Mouse (Mus musculus) telencephalon, adult 2 months (tissue): ENCODE data around the gene Radil.
A peak's percentile ranks its signal among the peaks of the same experiment; 100 is the strongest.

ENCODE experiments used
- DNase-seq: peaks from one replicate; pipeline ENCODE4 v3.0.0-alpha.2; 2011; ENCODE audit warnings: low read depth, low spot score

The Radil gene

DNA sequence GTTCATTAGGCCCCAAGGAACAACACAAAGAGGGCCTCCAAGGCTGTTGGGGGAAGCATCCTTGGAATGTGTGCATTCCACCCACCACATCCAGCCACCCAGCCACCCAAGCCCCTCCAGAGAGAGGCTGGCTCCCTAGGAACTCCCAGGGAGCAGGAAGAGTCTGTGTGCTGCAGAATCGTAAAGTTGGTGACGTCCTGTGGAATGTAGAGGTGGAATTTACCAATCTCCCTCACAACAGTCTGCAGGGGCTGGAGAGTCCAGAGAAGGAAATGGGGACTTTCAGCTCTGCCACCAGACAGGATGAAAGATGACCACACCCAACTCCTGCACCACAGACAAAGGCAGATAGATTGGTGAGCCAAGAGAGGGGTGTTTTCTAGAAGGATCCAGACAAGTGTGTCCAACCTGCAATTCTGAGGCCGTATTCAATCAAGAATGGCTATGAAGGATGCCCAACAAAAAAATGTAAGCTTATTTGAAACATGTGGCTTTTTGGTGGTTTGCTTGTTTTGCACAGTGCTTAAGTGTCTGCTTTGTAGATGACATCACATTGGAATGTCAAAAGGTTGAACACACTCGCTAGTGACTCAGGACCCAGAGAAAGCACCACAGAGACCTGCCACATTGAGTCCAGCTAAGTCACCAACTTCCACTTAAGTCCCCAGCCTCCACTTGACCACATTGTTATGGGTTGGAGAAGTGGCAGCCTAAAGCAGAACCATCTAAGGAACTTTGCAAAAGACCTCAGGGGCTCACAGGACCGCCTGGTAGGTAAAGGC is 5.7 kb downstream of the Radil start:
- DNase-seq: no peak

DNA sequence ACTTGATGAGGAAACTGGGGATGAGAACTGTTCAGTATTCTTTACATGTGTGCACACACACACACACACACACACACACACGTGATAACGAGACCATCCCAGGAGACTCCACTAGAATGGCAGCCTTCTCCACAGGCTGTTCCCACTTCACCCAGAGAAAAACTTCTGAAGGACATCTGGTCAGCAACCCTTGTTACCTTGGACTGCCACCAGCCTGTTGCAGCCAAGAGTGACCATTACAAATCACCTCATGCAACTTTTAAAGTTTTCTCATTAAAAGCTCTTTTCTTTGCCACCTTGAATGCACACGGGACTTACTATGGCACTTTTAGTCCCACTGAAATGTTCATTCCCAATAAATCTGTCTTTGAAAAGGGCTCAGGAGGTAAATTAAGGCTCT is 13.6 kb downstream of the Radil start:
- no peak for DNase-seq

DNA sequence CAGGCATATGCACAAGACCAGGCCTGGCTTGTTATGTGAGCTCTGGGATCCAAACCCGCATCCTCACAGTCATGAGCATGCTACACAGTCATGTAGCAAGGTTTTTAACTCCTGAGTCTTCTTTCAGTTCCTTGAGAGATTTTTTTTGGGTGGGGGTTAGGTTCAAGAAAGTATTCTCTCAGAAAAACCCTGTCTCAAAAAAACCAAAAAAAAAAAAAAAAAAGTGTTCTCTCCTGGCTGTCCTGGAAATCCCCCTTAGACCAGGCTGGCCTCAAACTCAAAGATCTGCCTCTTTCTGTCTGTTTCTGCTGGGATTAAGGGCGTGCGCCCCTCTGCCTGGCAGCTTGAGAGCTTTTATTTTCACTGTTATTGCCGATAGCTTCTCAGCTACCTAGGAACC is 15.5 kb downstream of the Radil start:
- no peak for DNase-seq

DNA sequence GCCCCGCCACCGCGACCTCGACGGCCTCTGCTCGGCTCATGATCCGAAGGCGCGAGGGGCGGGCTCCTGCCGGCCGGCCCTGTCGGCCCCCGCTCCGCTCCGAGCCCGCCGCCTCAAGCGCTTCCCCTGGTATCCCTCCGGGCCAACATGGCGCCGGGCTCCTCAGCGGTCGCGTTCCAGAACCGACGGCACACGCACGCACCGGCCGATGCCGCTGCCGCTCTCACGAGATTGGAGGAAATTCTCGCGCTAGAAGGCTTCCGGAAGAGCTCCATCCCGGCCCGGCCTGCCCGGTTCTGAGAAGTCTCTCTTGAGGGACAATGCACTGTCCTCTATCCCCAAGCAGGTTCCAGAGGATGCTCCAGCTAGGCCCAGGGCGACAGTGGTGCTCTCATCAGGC is 21.0 kb downstream of the Radil start, which contains the start of gene Papolb:
Papolb (minus strand) TSS at position 162 of the 400 bp plus-strand sequence.
- no peak for DNase-seq

DNA sequence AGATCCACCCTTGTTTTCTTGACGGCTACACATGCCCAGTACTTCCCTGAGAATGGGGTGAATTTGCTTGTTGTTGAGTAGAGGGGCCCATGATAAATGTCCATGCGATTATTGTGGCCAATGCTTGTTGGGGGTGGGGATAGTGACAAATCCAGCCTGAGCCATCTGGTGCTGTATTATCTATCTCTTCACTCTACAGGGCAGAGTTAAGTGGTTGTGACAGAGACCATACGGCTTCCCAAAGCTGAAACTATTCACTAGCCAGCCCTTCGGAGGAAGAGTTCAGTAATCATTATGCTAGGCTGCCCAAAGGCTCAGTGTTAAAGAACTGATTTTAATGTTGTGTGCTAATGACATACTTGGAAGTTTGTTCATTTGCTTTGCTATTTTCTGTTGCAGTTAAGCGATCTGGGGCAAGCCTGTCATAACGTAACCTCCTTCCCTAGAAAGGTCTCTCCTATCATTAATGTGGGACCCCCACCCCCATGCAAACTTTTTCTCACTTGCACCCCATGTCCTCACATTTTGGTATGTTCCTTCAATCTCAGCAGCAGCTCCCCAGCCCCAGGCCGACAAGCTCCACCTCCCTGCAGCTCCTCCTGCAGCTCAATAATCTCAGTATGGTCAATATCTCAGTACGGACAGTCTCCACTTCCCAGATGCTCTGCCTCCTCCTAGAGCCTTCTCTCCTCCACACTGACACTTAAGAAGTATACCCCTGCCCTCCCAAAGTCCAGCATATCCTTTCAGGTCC is 26.0 kb downstream of the Radil start:
- DNase-seq: no peak

DNA sequence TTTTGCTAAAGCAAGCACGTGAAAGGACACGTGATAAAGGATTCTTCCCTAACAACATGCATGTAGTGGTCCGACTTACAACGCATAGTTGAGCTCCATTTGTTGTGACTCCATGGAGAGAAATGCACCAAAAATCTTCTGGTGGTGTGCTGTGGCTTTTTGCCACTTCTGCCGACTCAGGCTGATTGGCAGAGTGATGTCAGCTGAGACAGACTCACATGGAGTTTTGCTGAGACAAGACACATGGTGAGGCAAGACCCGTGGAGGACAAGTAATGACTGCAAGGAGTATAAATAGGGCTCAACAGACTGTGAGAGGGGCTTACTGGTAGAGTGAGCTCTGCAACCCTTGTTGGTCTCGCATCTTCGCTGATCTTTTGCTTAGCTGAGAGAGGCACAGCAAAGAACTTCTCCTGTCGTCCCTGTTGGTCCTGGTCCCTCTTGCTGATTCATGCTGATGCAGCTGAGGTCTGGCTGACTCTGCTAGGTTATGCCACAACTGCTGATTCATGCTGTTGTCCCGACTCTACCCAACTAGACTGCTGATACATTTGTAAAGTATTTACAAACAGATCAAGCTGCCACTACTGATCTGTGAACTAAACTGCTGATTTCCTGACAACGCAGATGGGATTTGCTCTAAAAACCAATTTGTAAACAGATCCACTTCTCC is 29.6 kb downstream of the Radil start:
- DNase-seq: no peak

DNA sequence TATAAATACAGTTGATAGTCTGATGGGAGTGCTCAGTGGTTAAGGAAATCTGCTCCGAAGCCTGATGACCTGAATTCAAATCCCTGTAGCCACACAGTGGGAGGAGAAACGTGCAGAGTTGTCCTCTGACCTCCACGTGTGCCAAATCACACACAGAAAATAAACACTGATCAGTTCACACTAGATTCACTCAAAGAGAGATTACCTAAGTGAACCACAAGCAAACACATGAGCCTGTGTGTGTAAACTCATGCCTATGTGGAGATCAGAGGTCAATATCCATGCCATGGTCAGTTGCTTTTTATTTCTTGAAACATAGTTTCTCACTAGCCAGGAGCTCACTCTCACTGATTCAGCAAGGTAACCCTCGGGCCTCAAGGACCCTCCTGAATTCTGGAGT is 30.5 kb downstream of the Radil start:
- DNase-seq: no peak

DNA sequence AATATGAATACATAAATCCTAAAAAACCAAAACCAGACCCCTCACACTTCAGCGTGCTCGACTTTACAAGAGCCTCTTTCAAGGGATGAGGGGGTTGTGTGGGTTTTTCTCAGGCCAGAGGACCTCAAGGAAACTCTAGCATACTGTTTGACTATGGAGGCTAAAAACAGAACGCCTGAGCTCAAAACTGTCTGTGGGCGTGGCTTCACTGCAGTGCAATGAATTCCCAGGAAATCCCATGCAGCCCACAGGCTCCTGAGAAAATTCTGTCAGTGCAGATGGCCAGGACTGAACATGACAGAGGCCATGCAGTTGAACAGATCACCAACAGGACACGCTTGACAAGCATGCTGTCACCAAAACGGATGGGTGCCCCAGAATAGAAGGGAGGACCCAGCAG is 31.9 kb downstream of the Radil start:
- peak; percentile 39 for DNase-seq

DNA sequence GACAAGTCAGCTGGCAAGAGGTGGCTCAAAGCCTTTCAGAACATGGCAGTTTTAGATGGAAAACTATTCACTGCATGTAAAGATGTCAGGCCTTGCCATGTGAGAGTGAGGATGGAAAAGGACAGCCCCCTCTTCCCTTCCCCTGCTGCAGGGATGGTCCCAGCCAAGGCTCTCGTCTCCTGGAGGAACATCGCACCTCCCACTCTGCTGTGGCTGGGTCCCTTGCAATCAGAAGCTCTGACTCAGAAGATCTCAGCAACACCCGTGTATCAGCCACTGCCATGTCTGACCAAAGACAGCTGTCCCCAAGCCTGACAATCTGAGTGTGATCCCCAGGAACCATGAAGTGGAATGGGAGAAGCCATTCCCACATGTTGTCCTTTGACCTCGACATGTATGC is 38.8 kb downstream of the Radil start:
- peak; percentile 33 for DNase-seq

DNA sequence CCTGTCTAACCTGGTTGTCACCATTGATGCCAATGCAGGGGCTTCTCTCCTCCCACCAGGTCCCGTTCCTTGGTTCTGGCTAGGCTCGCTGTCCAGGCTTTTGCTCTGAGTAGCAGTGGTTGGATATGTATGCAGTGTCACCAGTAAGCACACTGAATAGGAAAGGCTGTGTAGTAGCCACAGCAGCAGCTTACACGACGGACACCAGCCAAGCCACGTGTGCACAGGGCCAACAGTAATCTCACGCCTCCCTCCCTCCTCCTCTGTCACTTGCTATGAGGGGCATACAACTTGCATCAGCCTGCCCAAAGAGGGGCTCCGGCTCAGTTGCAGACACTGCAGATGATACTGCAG is 40.9 kb downstream of the Radil start:
- DNase-seq: no peak

DNA sequence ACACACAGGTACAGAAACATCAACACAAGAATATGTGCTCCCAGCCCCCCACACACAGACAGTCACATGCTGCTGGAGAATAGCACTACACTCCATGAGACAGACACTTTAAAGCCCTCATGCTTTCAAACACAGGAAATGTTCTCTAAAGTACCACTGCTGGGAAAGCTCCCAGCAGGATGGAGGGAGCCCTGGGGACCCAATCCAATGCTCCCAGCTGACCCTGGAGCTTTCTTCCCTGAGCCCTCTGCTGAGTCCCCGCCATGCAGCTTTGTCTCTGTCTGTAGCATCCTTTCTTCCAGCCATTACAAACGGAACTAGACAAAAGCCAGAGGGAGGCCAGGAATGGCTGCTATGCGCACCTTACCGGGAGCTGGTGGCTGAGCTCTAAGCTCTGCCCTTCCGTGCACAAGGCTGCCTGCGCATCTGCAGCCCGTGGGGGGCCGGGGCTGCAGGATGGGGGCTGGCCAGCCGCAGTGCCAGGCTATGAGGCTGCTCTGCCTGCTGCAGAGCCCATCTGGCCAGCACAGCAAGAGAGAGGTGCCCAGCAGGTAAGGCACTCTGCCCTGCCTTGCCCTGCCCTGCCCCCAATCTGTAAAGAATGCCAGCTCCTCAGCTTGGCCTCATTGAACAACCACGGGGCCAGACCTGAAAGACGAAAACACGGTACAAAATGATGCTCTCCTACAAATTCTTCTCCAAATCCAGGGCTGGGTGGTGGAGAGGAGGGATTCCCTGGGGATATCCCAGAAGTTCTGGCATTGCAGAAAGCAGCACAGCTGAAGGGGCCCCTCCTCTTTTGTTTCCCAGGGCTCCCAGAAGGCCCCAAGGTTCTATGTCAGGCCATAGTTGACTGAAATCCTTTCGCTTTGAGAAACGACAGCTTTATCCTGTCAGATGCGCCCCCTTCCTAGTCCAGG is 41.5 kb downstream of the Radil start:
- no peak for DNase-seq

DNA sequence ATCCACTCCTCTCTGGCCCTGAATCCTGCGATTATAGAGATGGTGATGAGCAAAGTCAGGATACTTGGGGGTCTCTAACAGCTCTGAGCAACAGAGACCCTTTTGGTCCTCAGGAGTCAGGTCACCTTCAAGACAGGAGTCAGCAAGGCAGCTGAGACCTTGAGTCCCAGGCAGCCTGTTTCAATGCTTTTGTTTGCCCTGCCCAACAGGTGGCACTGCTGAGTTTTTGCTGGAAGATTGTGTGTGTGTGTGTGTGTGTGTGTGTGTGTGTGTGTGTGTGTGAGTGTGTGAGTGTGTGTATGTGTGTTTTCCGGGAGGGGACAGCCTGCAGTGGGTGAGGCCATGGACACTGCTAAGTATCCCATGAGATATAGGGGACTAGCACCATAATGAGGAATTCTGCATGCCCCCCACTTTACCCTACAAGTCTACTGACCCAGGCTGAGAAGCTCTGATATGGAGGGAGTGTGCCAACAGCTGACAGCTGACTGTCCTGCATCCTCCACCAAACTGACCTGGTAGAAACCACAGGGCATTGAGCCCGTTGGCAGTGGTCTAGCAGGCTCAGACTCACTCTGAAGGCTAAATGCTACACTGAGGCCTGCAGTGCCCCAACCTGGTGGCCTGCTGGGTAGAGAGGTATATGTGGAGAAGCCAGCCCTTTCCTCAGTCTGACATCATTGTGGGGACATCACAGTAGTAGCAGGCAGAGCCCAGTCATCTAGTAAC is 45.0 kb downstream of the Radil start:
- no peak for DNase-seq

DNA sequence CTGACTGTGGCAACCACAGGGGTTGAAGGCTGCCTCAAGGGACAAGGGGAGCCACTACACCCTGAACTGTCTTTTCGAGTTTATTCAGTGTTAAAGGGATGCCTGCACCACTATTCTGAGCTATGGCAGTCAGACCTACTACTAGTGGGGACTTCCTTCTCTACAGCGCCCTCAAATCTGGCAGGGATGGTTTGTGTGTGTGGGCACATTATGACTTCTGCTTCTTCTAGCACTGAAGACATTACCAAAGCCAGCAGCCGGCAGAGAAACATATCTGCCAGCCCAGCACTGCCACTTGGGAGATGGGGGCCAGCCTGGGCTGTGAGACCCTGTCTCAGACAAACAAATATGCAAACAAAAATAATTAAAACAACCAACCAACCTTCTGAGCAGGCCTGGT is 46.7 kb downstream of the Radil start:
- no peak for DNase-seq

DNA sequence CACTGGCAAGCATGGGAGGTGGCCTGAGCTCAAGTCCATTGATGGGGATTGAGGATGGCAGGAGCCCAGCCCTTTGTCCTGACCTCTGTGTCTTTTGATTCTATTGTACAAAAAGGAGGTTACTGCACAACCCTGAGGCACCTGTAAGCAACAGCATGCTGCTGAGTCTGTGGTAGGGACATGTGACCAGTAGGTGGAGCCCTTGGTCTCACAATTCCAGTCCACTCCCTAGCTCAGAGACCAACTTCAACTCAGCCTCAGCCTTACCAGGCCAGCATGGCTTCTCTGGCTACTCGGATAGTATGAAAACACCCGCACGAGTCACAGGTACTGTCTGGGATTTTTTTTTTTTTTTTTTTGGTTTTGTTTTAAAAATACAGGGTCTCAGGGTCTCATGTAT is 48.5 kb downstream of the Radil start:
- DNase-seq: peak; percentile 85

DNA sequence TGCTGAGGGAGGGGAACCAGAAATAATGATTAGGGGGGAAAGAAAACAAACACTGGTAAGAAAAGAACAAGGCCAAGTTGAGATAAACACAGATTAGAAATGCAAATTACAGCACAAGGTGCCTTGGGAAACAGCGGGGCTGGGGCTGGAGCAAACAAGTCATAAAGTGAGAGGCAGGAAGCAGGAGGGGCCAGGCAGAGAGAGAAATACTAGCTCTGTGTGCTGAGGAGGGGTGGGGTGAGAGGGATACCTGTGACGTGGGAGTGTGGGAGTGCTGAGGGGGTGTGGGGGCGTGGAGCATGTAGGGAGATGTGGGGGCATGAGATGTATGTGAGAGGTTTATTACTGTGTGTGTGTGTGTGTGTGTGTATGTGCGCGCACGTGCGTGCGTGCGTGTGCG is 50.0 kb downstream of the Radil start:
- DNase-seq: no peak

DNA sequence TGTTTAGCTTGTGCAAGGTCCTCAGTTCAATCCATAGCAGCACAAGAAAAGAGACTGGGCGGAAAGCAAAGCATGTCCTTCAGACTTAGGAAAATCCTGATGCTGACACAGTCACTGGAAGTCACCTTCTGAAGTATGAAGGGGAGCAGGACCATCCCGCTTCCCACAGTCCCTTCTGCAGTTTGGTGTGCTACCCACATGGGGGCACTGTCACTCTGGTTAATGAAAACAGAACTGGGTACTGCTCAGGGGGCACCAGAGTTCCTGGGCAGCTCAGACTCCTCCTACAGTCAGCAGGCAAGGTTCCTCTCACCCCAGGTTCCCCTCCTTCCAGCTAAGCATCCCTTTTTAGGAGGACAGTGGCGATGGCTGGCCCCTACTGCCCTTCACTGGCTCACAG is 51.9 kb downstream of the Radil start:
- no peak for DNase-seq

DNA sequence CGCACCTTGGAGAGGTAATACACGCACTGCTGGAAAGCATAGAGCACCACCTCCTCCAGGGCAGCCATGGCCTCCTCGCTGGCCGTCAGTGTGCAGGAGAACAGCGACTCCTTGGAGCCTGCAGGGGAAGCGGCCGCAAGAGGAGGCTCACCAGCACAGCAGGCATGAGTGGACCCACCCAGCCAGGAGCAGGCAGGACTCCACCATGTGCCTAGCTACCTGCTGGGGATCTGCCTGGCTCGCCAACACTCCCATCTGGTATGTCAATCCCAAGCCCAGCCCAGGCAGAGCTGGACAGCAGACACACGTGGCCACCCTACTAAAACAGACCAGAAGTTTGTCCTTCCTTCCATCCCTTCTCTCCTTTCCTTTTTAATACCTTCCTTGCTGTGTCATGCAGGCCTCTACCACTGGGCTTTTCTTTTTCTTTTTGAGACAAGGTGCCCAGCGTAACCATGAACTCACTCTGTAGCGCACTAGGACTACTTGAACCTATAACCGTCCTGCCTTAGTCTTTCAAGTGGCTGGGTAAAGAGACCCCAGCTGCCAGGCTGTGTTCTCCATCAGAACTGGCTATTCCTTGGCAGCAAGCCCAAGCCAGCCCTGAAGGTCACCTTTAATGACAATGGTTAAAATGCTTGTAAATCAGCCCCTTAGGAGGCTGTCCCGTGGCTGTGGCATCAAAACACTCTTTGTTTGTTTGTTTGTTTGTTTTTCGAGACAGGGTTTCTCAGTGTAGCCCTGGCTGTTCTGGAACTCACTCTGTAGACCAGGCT is 55.4 kb downstream of the Radil start:
- no peak for DNase-seq

DNA sequence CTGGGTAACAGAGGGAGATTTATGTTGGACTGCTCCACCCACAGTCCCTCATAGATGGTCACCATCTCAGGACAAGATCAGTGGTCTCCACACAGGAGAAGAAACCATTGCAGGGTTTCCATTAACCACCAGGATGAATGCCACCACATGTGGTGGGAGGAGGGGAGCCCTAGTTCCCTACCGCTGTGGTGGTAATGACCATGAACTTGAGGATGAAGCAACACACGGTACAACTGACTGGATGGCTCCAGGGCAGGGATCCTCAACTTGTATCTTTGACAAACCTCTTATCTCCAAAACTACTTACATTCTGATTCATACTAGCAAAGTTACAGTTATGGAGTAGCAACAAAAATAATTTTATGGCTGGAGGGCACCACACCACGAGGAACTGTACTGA is 57.6 kb downstream of the Radil start:
- no peak for DNase-seq

DNA sequence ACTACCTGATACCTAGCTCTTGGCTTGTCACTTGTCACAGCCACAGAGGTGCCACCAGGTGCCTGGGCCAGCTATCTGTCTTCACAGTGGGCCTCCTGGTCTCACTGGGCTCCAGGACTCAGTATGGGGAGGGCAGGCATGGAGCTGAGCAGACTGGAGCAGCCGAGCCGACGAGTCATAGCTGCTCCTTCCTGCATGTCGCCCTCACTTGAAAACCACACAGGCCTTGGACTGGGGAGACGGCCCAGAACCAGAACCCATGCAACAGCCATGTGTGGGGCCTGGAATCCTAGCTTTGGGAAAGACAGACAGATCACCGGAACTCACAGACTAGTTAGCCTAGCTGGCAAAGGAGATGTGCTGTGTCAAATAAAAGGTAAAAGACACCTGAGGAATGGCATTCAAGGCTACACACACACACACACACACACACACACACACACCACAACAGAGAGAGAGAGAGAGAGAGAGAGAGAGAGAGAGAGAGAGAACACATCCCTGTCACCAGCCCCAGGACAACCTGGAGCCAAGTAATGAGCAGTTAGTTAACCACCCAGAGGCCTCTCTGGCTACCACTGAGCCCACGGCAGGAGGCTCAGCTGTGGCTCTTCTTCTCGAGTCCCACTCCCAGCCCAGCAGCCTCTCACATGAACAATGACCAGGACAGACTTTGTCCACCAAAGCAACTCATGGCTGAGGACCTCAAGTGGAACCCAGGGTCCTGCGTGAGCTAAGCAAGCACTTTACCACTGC is 60.8 kb downstream of the Radil start:
- DNase-seq: no peak
